Mouse (Mus musculus) stomach, postnatal 0 days (tissue): ENCODE measurements around the gene Fosb. TPM values are rescaled to one million over a fixed set of nuclear protein-coding genes. Genes with fewer than 3 reads are reported as not detected.

ENCODE experiments used
- ATAC-seq: fragments of 200-750 bp; cut with Nextera tagmentation; 2 replicates; pipeline ENCODE4 v1.8.0; 2017; ENCODE audit not compliant: low FRiP score, low TSS enrichment
- DNase-seq: peaks from one replicate; pipeline ENCODE4 v3.0.0-alpha.2; 2016; ENCODE audit warnings: low spot score
- H3K27ac ChIP-seq: fragments of 300-500 bp; sonication (generic); replicated peaks from 2 replicates; pipeline ENCODE4 v1.5.1; 2014; ENCODE audit warnings: mild to moderate bottlenecking, control low read depth
- H3K27me3 ChIP-seq: fragments of 300-500 bp; sonication (generic); 2 replicates; pipeline ENCODE4 v1.6.1; 2014; ENCODE audit warnings: low read length; ENCODE audit not compliant: control insufficient read depth, insufficient read depth
- H3K36me3 ChIP-seq: fragments of 300-500 bp; sonication (generic); 2 replicates; pipeline ENCODE4 v1.6.1; 2014; ENCODE audit warnings: low read length, mixed read lengths; ENCODE audit not compliant: control insufficient read depth, insufficient read depth
- H3K4me1 ChIP-seq: fragments of 300-500 bp; sonication (generic); replicated peaks from 2 replicates; pipeline ENCODE4 v1.6.1; 2014; ENCODE audit warnings: antibody characterized with exemption; ENCODE audit not compliant: control insufficient read depth, insufficient read depth
- H3K4me2 ChIP-seq: fragments of 300-500 bp; sonication (generic); replicated peaks from 2 replicates; pipeline ENCODE4 v1.6.1; 2014; ENCODE audit warnings: low read depth, mild to moderate bottlenecking, control low read depth, moderate library complexity
- H3K4me3 ChIP-seq: fragments of 300-500 bp; sonication (generic); 2 replicates; pipeline ENCODE4 v1.5.1; 2014; ENCODE audit warnings: low read depth, low read length, control low read depth
- H3K9ac ChIP-seq: fragments of 300-500 bp; sonication (generic); 2 replicates; pipeline ENCODE4 v1.6.1; 2014; ENCODE audit warnings: mild to moderate bottlenecking, low read length, control low read depth, mixed read lengths
- H3K9me3 ChIP-seq: fragments of 300-500 bp; sonication (generic); 2 replicates; pipeline ENCODE4 v1.6.1; 2016; ENCODE audit warnings: low read length; ENCODE audit not compliant: control insufficient read depth
- CTCF ChIP-seq: IDR thresholded peaks from 2 replicates; pipeline ENCODE4 v1.5.1; 2016; ENCODE audit warnings: antibody characterized with exemption, low read depth, mild to moderate bottlenecking, moderate library complexity
- EP300 ChIP-seq: optimal IDR thresholded peaks from 2 replicates; pipeline ENCODE3; 2016; ENCODE audit warnings: antibody characterized with exemption
- WGBS: fragments of 180-500 bp; shearing (Covaris S2); extraction: QIAGEN DNeasy Blood & Tissue Kit; methylation state at CpG from one replicate; pipeline ENCODE4 v1.1.7; 2014; 5-methylcytosine and 5-hydroxymethylcytosine counted together
- polyA plus RNA-seq: library from polyadenylated mRNA; unstranded; fragments of >200 nt; fragmentation: Nextera tagmentation; extraction: Ambion mirVana; gene quantifications from 2 replicates; pipeline ENCODE4 v1.2.1, GENCODE M21; 2015

Gene Fosb
- polyA plus RNA-seq, 1 experiment from 2014 or later = 0.21 TPM

GRCm38 (mm10) chr7:19316451-19317161 is 6.8 kb upstream of the Fosb start:
- WGBS = 40% methylated on average over 14 of the region's 14 CpGs
- TF ChIP-seq EP300 = no peak
- no peak for TF ChIP-seq CTCF
- H3K4me2 ChIP-seq = no peak overlapping the region
- no peak overlapping the region for H3K4me3 ChIP-seq
- no peaks in the 10 kb centered on the region for H3K36me3 ChIP-seq
- ATAC-seq (peak; percentile 50), DNase-seq (peak; percentile 65)
- no peak overlapping the region for H3K27ac ChIP-seq
- H3K4me1 ChIP-seq = no peaks in the 10 kb centered on the region; the same call in 1 of the 2 replicates
- no peaks in the 10 kb centered on the region for H3K9me3 ChIP-seq
- H3K9ac ChIP-seq = no peak overlapping the region
- no peaks in the 10 kb centered on the region for H3K27me3 ChIP-seq

DNA sequence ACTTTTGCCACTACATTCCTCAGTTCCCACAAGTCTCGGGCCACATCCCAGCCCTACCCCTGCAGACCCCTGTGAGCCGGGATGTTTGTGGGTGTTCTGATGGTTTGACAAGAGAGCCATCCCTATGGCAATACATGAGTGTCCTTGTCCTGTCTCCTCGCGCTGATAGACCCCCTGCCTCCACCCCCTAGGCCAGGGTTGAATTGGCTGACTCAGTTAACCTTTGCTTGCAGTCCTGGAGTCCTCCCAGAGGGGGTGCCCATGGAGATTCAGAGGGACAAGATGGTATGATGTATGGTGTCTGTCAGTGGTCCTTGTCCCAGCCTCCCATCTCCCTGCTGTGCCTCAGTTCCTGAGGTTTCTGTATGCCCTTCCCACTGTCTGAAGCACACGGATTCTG is 4.2 kb upstream of the Fosb start:
- no peak for DNase-seq
- no peaks in the 10 kb centered on the region for H3K9me3 ChIP-seq

GRCm38 (mm10) chr7:19311991-19312390 is 2.1 kb upstream of the Fosb start:
- ATAC-seq = no peak
- no peaks in the 10 kb centered on the region for H3K27me3 ChIP-seq

More for the DNA sequence above, 4.2 kb upstream of the Fosb start:
- WGBS = 51% methylated on average over 5 of the region's 5 CpGs
- no peak overlapping the region for H3K4me2 ChIP-seq
- no peak for TF ChIP-seq CTCF
- no peak for TF ChIP-seq EP300
- no peaks in the 10 kb centered on the region for H3K27me3 ChIP-seq
- H3K27ac ChIP-seq = no peak overlapping the region
- no peaks in the 10 kb centered on the region for H3K36me3 ChIP-seq
- ATAC-seq = no peak
- H3K4me3 ChIP-seq = no peak overlapping the region
- H3K9ac ChIP-seq = no peak overlapping the region
- H3K4me1 ChIP-seq = 0 out of 2 replicates have a peak, but pooled peaks cover 3% of the 10 kb centered on the region

GRCm38 (mm10) chr7:19309278-19309883 is 470 bp downstream of the Fosb start:
- DNase-seq = peak; percentile 26
- no peak overlapping the region for H3K27ac ChIP-seq
- peaks cover 8% of the 10 kb centered on the region; the same call in 1 of the 2 replicates for H3K4me1 ChIP-seq
- peak overlapping the region; percentile 99 for H3K4me2 ChIP-seq
- H3K27me3 ChIP-seq = no peaks in the 10 kb centered on the region; the same call in 1 of the 2 replicates
- TF ChIP-seq EP300 = no peak
- TF ChIP-seq CTCF = no peak
- H3K9me3 ChIP-seq = no peaks in the 10 kb centered on the region
- no peak for ATAC-seq
- H3K36me3 ChIP-seq = no peaks in the 10 kb centered on the region
- H3K9ac ChIP-seq = peak overlapping the region; percentile 48
- under 1% methylated on average over 48 of the region's 48 CpGs for WGBS
- peak overlapping the region; percentile 60 for H3K4me3 ChIP-seq

More at GRCm38 (mm10) chr7:19311991-19312390, 2.1 kb upstream of the Fosb start:
- TF ChIP-seq EP300 (no peak), CTCF (no peak)
- no peak overlapping the region for H3K9ac ChIP-seq
- no peak overlapping the region for H3K4me3 ChIP-seq
- H3K4me1 ChIP-seq = 0 out of 2 replicates have a peak, but pooled peaks cover 3% of the 10 kb centered on the region
- H3K27ac ChIP-seq = no peak overlapping the region
- no peaks in the 10 kb centered on the region for H3K36me3 ChIP-seq
- H3K9me3 ChIP-seq = no peaks in the 10 kb centered on the region
- no peak overlapping the region for H3K4me2 ChIP-seq
- WGBS = 26% methylated on average over 4 of the region's 4 CpGs
- no peak for DNase-seq

- Histone ChIP-seq H3K9me3 (no peaks in the 10 kb centered on the region), H3K9ac (peak overlapping the region; percentile 61), H3K4me2 (peak overlapping the region; percentile 99), H3K4me1 (peaks cover 8% of the 10 kb centered on the region; the same call in 1 of the 2 replicates), H3K27ac (peak overlapping the region; percentile 78), H3K27me3 (no peaks in the 10 kb centered on the region; the same call in 1 of the 2 replicates), H3K4me3 (peak overlapping the region; percentile 60), H3K36me3 (no peaks in the 10 kb centered on the region)
- TF ChIP-seq EP300 (no peak), CTCF (peak; percentile 57)
- peak; percentile 95 for DNase-seq
- peak; percentile 89 for ATAC-seq
- WGBS = under 1% methylated on average over 51 of the region's 58 CpGs
Measured at GRCm38 (mm10) chr7:19308454-19309277, 1.2 kb downstream of the Fosb start.
